Mouse (Mus musculus): Measurements from ENCODE around the gene Trim2.

Gene Trim2

GRCm38 (mm10) chr3:84136509-84136908 is 170.2 kb downstream of the Trim2 start:
- no peak for DNase-seq (ENCODE audit: low spot score)

DNA sequence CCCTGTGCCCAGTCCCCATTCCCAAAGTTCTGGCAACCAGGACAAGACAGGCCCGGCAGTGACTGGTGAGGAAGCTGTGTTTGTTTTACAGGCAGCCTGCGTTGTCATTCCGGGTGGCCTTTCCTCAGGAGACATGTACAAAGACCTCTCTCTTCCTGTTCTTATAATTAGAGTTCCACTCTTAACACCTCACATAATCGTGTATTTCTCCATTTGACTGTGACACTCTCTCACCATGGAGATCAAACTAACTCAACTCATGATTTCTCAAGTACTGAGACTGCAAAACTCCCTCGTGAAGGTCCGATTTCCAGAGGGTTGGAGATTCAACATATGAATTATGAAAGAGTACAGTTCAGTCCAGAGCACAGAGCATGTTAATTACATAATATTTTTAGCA is 170.7 kb downstream of the Trim2 start:
- DNase-seq (ENCODE audit: low spot score), result no peak

DNA sequence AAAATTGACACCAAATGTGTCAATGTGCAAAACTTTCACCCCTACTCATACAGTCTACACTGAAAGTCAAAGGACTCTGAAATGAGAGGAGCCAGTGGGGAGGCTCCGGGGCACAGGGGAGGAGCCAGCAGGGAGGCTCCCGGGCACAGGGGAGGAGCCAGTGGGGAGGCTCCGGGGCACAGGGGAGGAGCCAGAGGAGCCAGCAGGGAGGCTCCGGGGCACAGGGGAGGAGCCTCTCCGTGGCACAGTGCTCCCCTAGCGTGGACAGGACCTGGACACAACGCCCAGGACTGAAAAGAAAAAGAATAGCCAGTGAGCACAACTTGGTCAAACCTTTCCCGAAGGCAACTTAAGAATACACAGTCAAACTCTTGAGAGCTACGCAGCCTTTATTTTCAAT is 171.3 kb downstream of the Trim2 start:
- DNase-seq (ENCODE audit: low spot score), result peak; percentile 63

DNA sequence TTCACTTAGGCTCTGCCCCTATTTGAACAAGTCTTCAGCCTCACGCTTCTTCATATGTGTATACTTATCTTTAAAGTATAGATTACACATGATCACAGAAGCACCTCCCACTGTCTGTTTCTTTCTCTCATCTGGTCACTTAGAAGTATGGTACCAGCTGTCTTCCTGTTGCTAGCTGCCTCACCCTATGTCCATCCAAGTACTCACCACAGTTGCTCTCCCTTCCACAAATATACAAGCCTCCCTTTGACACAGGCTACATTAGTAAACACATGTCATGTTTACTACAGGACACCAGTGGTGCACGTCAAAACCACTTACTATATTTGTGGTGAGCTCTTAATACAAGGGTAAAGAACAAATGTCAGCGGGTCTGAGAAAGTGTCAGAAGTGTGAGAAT is 175.3 kb downstream of the Trim2 start:
- no peak for DNase-seq (ENCODE audit: low spot score)

GRCm38 (mm10) chr3:84130776-84131175 is 175.9 kb downstream of the Trim2 start:
- DNase-seq (ENCODE audit: low spot score), result no peak

DNA sequence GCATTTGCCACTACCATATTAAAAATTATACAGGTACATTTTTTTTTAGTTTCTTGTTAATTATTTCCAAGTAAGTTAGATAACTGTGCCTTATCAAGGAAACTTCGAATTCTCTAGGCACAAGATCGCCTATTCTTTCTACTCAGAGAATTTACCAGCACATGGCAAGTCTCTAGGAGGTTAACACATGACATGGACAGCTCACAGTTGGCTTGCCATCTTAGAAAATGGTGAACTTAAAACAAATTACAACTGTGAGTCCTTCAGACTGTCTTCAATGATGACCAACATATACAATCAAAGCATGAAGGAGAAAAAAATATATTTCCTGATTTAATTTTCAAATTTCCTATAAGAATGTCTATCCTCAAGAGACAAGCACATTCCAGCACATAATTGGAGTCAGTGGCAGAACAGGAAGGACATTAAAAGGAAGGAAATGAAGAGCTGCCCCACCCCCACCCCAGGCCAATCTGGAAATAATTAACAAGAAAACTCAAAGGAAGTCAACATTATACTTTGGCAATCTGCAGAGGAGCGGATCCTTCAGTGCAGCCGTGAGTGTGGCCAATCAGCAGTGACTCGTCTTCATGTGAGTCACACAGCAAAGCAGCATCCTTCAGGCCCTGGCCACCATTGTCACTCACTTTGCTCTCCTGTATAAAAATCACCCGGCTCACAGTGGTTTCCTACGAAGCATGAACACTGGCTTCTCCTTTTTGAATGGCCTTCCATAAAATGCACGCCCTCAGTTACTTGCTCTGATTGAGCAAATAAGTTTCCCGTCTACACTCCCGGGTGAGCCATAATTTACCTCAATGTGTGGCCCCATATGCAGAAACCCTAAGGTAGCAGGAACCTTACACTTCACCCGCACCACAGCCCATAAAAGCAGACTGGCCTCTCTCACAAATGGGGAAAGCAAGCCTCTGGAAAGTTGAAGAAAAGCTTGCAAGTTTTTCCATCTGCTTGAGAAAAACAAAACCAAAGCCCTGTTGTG is 177.5 kb downstream of the Trim2 start:
- DNase-seq (ENCODE audit: low spot score), result no peak

GRCm38 (mm10) chr3:84127431-84127830 is 179.2 kb downstream of the Trim2 start:
- DNase-seq (ENCODE audit: low spot score), result no peak

- no peak for DNase-seq (ENCODE audit: low spot score)
These were observed 180.0 kb downstream of the Trim2 start for GRCm38 (mm10) chr3:84126721-84127120.

- no peak for DNase-seq (ENCODE audit: low spot score)
These were observed 180.9 kb downstream of the Trim2 start for GRCm38 (mm10) chr3:84125704-84126289.

- peak; percentile 31 for DNase-seq (ENCODE audit: low spot score)
These were observed 183.2 kb downstream of the Trim2 start for GRCm38 (mm10) chr3:84123461-84123860.

- no peak for DNase-seq (ENCODE audit: low spot score)
These were observed 188.0 kb downstream of the Trim2 start for GRCm38 (mm10) chr3:84118718-84119117.

DNA sequence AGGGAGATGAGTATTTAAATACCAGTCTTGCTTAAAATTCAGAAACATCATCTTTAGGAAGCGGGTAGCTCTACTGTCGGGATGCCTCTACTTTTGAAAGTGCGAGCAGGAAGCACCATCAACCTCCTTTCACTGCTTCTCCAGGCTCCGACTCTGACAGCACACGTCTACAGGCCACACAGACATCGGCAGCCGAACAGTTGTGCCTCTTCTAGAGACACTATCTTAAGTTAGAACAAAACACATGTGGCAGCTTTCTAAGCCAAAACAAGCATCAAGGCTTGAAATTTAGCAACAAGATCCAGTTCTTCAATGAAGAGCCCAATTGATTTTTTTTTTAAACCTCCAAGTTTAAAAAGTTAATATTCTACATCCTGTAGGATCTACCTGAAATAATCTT is 188.5 kb downstream of the Trim2 start:
- DNase-seq (ENCODE audit: low spot score), result no peak

Measured in spleen, adult 12 weeks (tissue).